Comparison of ENCODE assay signal across 8 mouse cellular contexts in genomic region chr9:59617307-59617973, GRCm38 (mm10). TPM values are rescaled to one million over a fixed set of nuclear protein-coding genes. Genes with fewer than 3 reads are reported as not detected.
DNase-seq lines count a peak whose midpoint lies in the region.

No protein-coding gene starts in this region.

- H3K36me3 ChIP-seq in hindbrain, embryonic 10.5 days = peaks cover 16% of the 10 kb centered on the region

- DNase-seq in adrenal gland, adult 8-10 months = peak; percentile 19
- DNase-seq in adrenal gland, adult (ENCODE audit: inconsistent age in 2 of 2, low spot score in 1 of 2) = no peak
- DNase-seq in ovary, adult 18-20 months (ENCODE audit: low spot score) = peak; percentile 4
- no peak for DNase-seq in ovary, postnatal 36 days (ENCODE audit: low spot score)
- DNase-seq in hindbrain, embryonic 10.5 days (ENCODE audit: low spot score) = no peak
- peak; percentile 26 for DNase-seq in lung, postnatal 25 days (ENCODE audit: low spot score)
- DNase-seq in urinary bladder, postnatal 10 days (ENCODE audit: low spot score) = no peak
- no peak for DNase-seq in right cerebral cortex, postnatal 36 days (ENCODE audit: low spot score in 2 of 2)

- peaks cover 22% of the 10 kb centered on the region for H3K4me1 ChIP-seq in hindbrain, embryonic 10.5 days (replicated peaks)

- peak overlapping the region; percentile 81 for H3K4me3 ChIP-seq in hindbrain, embryonic 10.5 days

- WGBS in hindbrain, embryonic 10.5 days = under 1% methylated on average over 58 of the region's 58 CpGs

- H3K27ac ChIP-seq in hindbrain, embryonic 10.5 days = peak overlapping the region; percentile 96

- H3K9me3 ChIP-seq in hindbrain, embryonic 10.5 days = no peaks in the 10 kb centered on the region

- no peaks in the 10 kb centered on the region for H3K27me3 ChIP-seq in hindbrain, embryonic 10.5 days (ENCODE audit: insufficient read depth, poor library complexity, severe bottlenecking)

RNA-seq across cellular contexts. Expression of gene Parp6, which starts 0.4 kb away (rescaled TPM):
- 10 to 100 TPM; 25.3 to 39.9 (median 33.0) TPM for total RNA-seq in adrenal gland, adult 8-10 months (2022)
- 59.1 and 101 TPM in 2 replicates for polyA plus RNA-seq in hindbrain, embryonic 10.5 days (2016; fragmentation: Nextera tagmentation; extraction: Ambion mirVana)

RNA-seq across cellular contexts. Expression of gene Pkm, which starts 38.7 kb away (rescaled TPM):
- 100 to 1,000 TPM; 565 to 846 (median 715) TPM for total RNA-seq in adrenal gland, adult 8-10 months (2022)
- polyA plus RNA-seq in hindbrain, embryonic 10.5 days (2016; fragmentation: Nextera tagmentation; extraction: Ambion mirVana) = 2,690 and 3,190 TPM in 2 replicates

RNA-seq across cellular contexts. Expression of gene Celf6, which starts 39.7 kb away (rescaled TPM):
- total RNA-seq in adrenal gland, adult 8-10 months (2022) = 10 to 100 TPM in 2 of 4 experiments, 1 to 10 TPM in 2; 5.8 to 16.0 (median 9.7) TPM
- 3.6 and 9.4 TPM in 2 replicates for polyA plus RNA-seq in hindbrain, embryonic 10.5 days (2016; fragmentation: Nextera tagmentation; extraction: Ambion mirVana)

Comparison
In these comparisons a context has a peak if more than half of its experiments do, and no peak if none do; other contexts are left out.
1. DNase-seq: peak in adrenal gland, adult 8-10 months (single experiment), ovary, adult 18-20 months (single experiment) and lung, postnatal 25 days (single experiment); none in adrenal gland, adult (0 of 2), ovary, postnatal 36 days (single experiment), hindbrain, embryonic 10.5 days (single experiment), urinary bladder, postnatal 10 days (single experiment) and right cerebral cortex, postnatal 36 days (0 of 2).